Mouse (Mus musculus) heart, postnatal 25 days (tissue): ENCODE data around the gene Sirpa. TPM values are rescaled to one million over a fixed set of nuclear protein-coding genes. Genes with fewer than 3 reads are reported as not detected.

ENCODE experiments used
- DNase-seq: peaks from one replicate; pipeline ENCODE4 v3.0.0; 2022; ENCODE audit warnings: low spot score
- intact Hi-C: fragments of 180-260 bp; cut with DNase I; formaldehyde crosslinking; loops from one replicate; pipeline ENCODE4 v1.15.1; 2025
- total RNA-seq, 2 experiments: library from RNA; stranded (reverse); gene quantifications; 2 replicates each; pipeline ENCODE4 v1.2.3; 2021

The Sirpa gene
- total RNA-seq, 2 experiments from 2014 or later = 24.6 to 28.1 TPM

- intact Hi-C loops = loop anchor here (5.0 kb wide), 1 partner anchor 75 kb away; no protein-coding TSS in a partner anchor
- DNase-seq = no peak
These were observed 9.4 kb downstream of the Sirpa start for GRCm38 (mm10) chr2:129601894-129602663.

DNA sequence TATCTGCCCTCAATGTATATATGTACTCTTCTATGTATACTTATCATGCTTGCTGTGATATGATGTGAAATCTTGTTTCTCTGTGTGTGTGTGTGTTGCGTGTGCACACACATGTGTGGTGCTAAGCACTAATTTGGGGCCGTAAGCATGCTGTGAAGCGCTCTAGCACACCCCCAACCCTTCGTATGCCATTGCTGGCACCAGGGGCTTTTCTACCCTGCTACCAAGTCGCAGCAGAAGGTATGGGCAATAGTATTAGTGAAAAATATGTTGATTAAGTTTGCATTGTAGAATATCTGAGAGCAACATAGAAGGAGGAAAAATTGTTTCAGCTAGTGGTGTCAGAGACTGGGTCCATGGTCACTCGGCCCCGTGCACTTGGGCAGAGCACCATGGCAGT, 10.2 kb downstream of the Sirpa start:
- intact Hi-C loops = loop anchor here (5.0 kb wide), 1 partner anchor 76 kb away; no protein-coding TSS in a partner anchor
- no peak for DNase-seq

- intact Hi-C loops = loop anchor here (5.0 kb wide), 1 partner anchor 76 kb away; no protein-coding TSS in a partner anchor
- no peak for DNase-seq
These were observed 10.9 kb downstream of the Sirpa start for GRCm38 (mm10) chr2:129603536-129603935.

GRCm38 (mm10) chr2:129604032-129604431, 11.4 kb downstream of the Sirpa start:
- intact Hi-C loops = loop anchor here (5.0 kb wide), 1 partner anchor 77 kb away; no protein-coding TSS in a partner anchor

GRCm38 (mm10) chr2:129605816-129606215, 13.2 kb downstream of the Sirpa start:
- intact Hi-C loops = no loop called here
- no peak for DNase-seq

More at GRCm38 (mm10) chr2:129604032-129604431, 11.4 kb downstream of the Sirpa start:
- peak; percentile 27 for DNase-seq

GRCm38 (mm10) chr2:129606269-129606668, 13.6 kb downstream of the Sirpa start:
- intact Hi-C loops = no loop called here
- DNase-seq = no peak

DNA sequence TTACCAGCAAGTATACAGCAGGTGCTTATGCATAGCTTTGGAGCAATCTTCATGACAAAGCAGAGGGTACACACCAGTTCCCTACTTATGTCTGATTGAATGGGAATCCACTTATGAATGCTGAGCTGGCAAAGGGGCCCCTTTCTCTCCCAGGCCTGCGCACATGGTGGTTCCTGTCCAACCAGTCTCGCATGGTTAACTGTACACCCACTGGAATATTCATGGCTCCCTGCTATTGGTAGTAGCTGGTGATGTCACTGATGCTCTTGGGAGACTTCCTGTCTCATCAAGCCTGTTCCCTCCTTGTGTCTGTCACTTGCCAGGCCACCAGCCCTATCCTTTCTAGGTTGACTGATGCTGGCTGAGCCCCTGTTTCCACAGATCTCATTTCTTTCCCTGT, 14.3 kb downstream of the Sirpa start:
- intact Hi-C loops = no loop called here
- no peak for DNase-seq

GRCm38 (mm10) chr2:129613971-129614370, 21.3 kb downstream of the Sirpa start:
- intact Hi-C loops = no loop called here
- no peak for DNase-seq

GRCm38 (mm10) chr2:129614482-129615185, 22.0 kb downstream of the Sirpa start:
- intact Hi-C loops = no loop called here
- no peak for DNase-seq

DNA sequence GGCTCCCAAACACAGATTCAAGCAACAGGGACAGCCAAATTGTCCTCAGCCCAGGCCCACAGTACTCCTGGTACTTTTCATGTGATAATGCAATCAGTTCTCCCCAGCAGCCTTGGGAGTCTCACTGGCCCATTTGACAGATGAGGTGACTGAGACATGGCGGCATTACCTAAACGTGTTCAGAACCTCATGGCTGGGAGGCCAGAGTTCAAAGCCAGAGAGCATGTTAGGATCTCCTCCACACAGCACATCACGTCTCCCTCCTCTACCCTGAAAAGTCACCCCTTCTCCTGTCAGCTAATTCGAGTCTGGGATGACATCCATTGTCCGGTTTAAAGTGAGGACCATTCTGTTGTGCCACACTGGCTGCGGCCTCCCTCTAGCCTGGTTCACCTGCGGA, 27.5 kb downstream of the Sirpa start:
- intact Hi-C loops = no loop called here
- DNase-seq = no peak

DNA sequence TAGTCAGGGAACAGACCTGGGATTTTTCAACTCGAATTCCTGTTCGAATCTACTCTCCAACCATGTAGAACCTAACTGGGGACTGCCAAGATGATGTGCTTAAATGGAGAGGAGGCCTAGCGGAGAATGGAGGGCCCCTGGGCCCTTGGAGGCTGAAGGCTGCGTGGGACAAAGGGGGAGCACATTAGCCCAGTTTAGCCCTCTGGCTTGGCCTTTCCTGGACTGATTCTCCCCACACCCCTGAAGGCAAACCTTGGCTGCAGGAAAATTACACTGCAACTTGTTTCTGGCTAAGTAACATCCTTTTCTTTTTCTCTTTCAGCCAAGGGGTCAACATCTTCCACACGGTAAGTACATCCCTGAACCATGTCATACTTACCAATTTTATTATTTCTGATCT, 28.2 kb downstream of the Sirpa start:
- intact Hi-C loops = no loop called here
- DNase-seq = no peak

DNA sequence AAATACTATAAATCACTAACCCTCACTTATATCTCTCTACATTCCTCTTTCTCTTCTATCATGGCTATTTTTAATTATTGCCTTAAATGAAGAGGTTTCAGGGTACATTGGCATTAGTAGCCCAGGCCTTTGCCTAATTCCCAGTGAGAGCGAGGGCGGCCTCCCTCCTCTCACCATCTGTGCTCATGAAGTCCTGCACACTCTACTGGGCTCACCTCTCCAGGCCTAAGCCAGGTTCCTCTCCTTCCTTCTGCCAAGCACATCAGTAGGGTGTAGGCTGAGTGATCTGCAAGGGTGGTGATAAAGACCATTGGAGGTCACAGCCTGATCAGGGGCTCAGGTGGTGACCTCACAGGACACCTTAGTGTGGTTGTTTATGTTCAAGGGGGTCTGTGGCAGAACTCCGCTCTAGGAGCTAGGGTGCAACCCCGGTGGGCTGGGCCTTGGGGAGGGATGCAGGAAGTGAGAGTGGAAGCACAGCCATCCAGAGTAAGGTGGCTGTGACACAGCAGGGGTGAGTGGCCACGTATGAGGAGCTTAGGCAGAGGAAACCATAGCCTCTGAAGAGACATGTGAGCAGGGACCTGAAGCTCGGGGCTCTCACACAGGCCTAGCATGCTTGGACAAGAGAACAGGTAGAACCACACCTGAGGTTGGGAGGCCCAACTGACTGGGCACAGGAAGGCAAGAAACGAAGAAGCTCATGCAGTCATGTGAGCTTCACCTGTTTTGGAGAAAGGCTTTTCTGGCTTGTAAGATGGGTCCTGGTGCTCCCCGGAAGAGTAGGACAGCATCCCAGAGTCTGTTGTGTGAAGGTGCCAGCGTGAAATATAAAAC, 29.2 kb downstream of the Sirpa start:
- no peak for DNase-seq
- intact Hi-C loops = no loop called here

- intact Hi-C loops = no loop called here
- DNase-seq = no peak
These were observed 30.3 kb downstream of the Sirpa start for GRCm38 (mm10) chr2:129622918-129623317.

GRCm38 (mm10) chr2:129623771-129624170, 31.1 kb downstream of the Sirpa start:
- no peak for DNase-seq
- intact Hi-C loops = no loop called here

DNA sequence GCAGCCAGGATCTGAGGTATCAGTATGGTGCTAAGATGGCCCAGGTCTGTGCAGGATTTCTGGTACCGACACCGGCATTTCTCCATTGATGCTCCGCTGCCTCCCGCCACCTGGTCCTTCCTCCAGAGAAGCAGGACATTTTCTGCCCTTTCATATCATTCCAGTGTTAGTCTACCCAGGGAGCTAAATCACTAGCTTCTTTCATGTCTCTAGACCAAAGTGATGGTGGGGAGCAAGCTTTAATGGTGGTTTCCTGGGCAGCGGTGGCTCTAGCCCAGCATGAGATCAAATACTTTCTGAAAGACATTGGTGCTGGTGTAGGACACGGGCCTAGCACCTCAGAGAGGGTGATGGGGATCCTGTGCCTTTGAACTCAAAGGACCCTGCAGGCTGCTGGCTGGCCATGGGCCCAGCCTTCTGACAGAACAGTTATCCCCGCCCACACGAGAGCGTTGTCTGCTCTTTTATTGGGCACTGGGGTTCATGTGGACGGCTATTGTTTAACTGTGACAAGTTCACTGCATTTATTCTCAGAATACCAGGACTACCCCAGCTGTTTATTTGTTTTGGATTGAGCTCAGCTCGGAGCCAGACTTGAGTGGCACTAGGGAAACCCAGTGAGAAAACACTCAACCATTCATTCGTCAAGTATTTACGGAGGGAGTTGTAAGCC, 31.7 kb downstream of the Sirpa start:
- DNase-seq = no peak
- intact Hi-C loops = no loop called here

- DNase-seq = no peak
- intact Hi-C loops = no loop called here
These were observed 32.3 kb downstream of the Sirpa start for GRCm38 (mm10) chr2:129624956-129625355.

DNA sequence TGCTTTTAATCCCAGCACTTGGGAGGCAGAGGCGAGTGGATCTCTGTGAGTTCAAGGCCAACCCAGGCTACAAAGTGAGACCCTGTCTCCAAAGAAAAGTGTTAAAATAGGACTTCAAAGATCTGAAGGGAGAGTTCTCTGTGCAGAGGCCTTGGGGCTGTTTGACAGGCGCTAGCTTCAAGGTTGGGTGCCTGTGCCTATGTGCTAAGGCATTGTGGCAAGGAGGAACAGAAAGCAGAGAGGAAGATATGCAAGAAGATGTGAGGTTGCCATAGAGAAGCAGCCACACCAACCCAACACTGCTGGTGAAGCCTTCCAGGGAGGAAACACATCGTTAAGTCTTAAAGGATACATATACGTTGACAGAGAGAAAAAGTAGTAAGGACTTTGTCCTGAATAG, 33.2 kb downstream of the Sirpa start:
- intact Hi-C loops = no loop called here
- DNase-seq = no peak

DNA sequence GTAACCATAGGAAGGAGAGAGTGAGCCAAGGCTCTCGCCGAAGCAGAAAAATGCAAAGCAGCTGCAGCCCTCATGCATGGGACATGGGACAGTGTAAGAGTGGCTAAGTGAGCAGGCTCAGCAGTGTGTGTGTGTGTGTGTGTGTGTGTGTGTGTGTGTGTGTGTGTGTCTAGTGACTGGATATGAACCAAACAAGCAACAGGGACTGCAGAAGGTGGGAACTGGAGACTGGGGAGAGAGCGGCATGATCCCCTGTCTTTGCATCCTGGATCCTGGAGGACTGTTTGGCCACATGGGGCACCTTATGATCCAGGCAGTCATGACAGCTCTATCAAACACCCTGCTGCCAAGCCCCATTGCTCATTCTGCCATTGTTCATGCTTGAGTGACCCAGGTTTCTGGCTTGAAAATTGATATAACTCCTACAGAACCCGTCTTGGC, 34.0 kb downstream of the Sirpa start:
- intact Hi-C loops = no loop called here

GRCm38 (mm10) chr2:129627133-129627532, 34.5 kb downstream of the Sirpa start:
- intact Hi-C loops = no loop called here
- DNase-seq = no peak

More for the DNA sequence above, 34.0 kb downstream of the Sirpa start:
- no peak for DNase-seq

DNA sequence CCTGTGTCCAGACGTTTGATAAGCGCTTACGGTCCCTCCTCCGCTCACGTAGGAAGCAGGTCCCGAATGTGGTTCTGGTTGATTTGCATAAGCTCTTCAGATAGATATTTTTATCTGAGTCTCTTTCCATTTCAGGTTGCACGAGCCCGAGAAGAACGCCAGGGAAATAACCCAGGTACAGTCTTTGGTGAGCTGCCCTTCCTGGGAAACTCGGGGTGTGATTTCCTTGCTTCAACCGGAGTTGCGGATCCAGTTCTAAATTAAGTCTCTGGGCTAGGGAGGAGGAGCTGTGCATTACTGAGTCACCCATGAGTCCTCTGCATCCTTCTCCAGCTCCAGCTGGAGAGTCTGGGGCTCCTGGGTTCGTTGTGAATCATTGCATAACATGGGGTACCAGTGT, 35.2 kb downstream of the Sirpa start:
- intact Hi-C loops = no loop called here
- DNase-seq = no peak
